Mouse (Mus musculus): ENCODE results near the gene Gm49450.

The Gm49450 gene

DNA sequence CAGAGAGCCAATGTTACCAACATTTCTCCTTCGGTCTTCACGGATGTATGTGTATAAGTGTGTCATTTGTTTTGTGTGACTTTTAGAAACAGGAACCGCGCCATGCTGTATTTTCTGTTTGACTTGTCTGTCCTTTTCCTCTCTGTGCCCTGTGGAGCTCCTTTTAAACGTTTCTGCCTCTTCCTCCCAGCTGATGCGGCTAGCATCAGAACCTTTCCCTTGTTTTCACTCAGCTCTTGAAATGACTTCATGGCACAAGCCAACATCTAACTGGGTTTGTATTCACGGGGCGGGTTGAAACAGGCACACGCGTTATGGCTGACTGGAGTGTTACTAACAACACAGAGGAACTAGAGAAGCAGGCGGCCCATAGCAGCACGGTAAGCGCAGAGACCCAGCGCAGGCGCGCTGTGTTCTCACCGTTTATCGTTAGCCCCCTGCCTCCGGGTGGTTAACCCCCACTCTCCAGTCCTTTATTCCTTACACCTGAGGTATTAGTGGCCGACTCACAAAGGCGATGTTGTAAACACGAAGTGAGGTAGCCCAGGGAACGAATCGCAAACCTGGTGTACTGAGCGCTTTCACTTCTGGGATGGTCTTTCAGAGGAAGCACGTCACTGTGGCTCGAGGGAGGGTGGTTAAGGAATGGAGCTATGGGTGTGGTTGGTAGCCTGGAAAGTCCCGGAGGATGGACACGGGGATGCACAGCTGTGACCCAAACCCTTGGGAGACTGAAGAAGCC lies 32.1 kb upstream of the Gm49450 start:
- DNase-seq, result peak; percentile 79

DNA sequence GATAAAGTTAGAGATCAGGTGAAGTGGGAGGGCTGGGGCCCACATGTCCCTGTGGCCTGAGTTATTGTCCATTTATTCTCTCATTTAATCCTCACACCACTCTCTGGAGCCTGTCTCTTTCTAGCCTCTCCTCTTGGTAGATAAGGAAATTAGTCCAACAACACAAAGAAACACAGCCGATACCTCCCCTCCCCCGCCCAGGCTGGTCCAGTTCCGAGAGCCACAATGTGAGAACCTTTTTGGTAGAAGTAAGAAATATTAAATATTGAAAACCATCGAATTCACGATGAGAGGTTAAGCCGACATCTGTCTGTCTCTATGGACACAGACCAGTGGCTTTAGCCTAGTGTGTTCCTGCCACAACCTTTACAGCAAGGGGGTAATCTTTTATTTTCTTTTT lies 31.3 kb upstream of the Gm49450 start:
- DNase-seq, result no peak

DNA sequence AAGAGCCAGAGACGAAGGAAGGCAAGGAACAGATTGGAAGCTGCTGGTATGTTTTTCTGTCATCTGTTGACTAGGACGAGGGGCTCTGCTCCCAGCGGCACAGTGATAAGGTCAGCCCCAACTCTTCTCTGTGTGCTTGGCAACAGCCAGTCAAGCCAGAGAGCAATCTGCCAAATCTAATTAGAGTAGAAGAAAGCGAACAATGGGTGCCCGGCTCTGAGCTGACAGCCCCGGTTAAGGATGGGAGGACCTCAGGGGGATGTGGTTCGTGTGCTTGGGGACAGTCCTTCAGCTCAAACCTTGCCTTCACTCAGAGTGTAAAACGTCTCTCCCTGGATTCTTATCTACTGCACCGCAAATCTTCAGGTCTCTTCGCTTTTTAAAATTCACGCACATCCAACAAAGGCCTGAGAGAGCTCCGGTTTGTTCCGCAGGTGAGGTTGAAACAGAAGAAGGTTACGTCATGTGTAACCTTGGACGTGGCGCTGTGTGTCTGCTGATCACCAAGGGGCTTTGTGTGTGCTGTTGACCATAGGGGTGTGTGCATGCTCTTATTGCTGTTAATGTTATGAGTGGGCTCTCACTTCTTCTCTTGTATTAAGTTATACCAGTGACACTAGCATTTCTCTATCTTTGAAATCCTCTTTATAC lies 30.2 kb upstream of the Gm49450 start:
- no peak for DNase-seq

DNA sequence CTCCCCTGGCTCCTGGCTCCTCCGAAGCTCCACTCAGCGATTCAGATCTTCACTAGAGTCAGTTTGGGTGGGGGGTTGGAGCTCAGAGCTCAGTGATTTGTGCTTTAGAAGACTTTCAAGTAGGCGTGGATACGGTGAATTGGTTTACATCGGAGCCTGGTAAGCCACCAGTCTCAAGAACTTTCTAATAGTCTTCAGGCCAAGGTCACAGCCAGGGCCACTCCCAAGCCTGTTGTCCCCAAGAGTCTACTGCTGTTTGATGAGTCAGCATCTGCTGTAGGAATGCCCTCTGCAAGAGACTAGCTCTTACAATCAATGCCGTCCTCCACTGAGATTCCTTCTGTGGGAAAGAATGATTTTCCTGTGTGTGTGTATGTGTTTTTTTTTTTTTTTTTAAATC lies 28.7 kb upstream of the Gm49450 start:
- DNase-seq, result no peak

DNA sequence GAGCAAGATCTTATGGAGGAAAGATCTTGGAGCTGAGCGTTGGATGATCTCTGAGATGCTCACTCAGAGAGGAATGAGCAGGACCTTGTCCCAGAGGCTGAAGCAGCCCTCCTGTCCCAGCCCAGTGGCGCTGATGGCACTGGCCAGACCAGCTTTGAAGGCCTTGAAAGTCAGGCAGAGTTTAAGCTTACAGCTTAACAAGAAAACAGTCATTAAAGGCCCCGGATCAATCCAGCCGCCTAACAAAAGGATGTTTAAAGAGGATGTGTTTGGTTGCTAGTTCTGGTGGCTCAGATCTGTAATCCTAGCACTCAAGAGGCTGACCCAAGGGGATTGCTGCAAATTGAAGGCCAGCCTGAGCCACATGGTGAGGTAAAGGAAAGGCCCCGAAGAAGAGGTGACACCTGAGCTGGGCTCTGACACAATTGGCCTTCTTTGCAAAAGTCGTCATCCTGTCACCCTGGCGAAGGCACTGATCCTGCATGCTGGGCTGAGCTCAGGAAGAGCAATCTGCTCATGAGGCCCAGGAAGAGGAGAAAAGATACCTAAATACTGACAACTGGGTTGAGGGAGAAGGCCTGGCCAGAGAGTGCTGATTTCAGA lies 26.8 kb upstream of the Gm49450 start:
- no peak for DNase-seq

DNA sequence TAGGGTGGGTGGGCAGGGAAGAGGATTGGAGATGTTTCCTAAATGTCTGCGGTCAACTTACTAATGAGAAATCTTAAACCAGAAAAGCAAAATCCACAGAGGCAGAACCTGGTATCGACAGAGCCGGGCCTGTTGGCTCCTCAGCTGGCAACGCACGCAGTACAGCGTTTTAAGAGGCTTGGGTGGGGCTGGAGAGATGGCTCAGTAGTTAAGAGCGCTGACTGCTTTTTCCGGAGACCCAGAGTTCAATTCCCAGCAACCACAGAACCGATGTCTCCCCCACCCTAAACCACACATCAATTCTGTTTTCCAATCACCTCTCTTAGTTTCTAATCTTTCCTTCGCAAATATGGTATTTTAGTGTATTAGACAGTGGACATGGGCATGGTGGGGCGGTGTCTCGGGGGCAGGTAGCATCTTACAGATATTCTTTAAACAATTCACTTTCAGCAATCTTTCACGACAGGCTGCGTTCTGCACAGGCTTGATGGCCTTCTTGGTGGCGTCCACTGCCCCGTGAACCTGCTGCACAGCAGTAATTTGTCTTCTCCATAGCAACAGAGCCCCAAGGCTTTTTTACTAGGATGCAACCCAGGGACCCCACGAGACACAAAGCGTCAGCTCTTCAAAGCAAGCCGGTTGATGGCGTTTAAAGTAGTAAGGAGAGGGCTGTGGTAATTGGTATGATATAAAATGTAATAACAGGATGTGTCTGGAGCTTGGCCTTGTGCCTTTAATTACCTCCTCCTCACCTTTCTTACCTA lies 25.2 kb upstream of the Gm49450 start:
- no peak for DNase-seq

DNA sequence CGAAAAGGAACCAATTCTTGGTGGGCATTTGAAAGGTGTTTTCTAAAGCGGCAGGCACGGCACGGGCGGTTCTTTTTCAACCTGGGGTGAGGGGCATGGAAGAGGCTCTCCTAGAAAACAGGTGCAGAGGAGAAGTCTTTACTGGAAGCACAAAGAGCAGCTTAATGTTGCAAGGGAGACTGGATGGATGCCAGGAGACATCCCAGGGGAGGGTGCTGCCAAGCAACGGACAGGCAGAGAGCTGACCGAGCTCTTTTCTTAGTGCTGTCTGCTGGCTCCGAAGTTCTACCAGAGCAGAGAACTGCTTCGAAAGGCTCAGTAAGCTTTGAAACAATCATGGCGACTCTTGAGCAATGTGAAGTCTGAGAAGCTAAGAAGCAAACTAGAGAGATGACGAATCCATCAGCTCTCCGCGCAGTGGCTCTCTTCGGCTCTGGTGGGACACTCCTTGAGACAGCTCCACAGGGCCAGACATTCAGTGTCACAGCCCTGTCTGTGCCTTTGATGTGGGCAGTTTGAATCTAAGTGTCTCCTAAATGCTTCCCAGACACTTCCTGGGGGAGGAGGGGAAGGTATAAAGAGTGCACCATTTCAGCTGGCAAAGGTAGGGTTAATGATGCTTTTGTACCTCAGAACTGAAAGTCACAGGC lies 24.5 kb upstream of the Gm49450 start:
- DNase-seq, result peak; percentile 80

DNA sequence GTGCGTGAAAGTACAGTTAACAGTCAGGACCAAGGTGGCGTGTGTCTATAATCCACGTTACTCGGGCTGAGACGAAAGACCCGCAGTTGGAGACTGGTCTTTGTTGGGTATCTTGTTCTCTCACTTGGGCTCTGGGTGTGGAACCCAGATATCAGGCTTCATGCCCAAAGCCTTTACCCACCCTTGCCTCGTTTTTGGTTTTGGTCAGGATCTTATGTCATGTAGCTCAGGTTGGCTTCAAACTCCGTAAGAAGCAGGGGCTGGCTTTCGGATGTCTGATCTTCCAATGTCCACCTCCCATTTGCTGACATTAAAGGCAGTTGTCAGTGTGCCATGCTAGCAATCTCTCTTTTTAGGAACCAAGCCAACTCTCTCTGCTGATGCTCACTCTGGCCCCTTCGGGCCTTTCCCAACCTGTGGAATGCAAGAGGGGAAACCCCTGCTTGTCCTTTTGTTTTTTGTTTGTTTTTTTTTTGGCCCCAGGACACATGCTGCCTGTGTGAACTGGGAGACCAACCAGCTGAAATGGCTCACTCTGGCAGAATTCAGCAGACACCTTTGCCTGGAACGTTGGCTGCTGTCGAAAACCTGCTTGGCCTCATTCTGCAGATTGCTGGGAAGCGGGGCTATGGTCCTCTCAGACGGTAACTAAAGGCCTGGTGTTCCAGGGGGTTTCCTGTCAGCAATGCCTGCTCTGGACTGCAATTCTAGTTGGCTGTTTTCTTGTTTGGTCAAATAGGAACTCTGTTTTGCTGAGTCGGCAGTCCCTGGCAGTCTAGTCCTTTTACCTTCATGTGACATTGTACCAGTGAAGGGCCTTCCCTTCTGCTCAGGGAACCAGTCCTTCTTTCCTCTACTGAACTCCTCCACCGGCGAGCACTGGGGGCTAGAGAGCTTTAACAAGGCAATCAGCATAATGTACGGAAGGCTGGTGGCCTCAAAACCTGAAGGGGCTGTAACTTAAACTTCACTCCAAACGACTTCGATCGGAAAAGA lies 23.7 kb upstream of the Gm49450 start:
- peak; percentile 71 for DNase-seq

DNA sequence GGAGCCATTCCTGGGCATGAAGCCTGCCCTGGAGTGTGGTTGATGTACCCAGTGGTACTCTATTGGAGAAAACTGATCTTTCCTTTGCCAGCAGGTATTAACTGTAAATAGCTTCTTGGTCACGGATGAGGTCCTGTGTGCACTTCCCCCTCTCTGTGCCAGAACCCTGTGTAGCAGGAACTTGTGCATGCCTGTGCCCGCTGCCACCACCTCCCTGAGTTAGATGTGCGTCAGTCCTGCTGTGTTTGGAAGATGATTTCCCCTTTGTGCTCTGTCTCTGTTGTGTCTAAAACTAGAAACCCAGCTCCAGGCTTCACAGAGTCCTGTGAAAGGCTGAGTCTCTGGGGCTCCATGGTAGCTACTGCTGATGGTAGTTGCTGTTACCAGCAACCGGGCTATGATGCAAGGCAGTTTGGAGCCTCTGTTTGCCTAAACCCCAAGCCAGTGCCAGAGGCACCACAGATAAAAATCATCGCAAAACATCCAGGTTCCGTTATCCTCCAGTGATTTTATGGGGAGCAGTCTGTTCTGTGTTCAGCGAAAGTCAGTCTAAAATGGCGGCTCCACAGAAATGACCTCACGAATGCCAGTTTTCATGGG lies 19.8 kb upstream of the Gm49450 start:
- peak; percentile 52 for DNase-seq

DNA sequence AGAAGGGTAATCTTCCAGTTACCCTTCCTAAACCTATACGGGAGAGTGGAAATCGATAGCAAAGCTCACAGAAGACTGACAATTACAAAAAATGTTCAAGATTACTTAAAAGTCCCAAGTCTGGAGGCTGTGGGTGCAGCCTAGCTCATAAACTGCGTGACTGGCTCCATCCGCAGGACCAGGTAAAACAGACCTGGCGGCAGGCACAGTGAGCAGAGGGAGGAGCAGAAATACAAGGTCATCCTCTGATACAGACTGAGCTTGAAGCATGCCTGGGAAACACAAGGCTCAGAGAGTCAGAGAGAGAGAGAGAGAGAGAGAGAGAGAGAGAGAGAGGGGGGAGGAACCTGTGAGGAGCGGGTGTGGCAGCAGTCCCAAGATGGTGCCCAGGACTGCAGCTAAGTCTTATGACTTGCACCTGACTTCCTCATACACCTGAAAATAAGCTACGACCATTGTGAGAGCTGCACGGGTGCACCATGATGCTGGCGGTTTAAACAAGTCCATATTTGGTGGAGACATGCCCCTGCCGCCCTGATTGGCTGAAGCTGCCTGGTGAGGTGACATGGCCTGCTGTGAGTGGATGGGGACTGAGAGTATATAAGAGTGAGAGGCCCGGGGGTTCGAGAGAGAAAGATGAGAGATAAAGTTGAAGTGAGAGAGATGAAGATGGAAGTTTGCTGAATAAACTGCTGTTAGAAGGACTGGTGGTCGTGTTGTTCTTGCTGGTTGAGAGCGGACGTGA lies 18.4 kb upstream of the Gm49450 start:
- peak; percentile 76 for DNase-seq

DNA sequence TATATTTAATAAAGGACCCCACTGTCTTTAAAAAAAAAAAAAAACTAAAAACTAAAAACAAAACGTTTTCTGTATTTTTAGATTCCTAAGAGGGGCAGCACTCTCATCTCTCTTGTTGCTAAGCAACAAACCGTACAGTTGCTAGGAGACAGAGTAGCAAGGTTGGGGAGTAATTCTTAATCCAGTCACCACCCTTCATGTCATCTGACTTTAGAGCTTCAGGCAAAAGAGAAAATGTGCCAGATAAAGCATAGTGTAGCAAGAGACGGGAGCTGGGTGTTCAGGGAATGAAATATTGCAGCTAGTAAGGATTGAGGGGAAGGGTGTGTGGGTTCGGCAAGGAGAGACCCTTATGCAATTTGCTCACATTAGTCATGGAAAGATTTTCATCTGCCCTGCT lies 17.8 kb upstream of the Gm49450 start:
- DNase-seq, result peak; percentile 88

DNA sequence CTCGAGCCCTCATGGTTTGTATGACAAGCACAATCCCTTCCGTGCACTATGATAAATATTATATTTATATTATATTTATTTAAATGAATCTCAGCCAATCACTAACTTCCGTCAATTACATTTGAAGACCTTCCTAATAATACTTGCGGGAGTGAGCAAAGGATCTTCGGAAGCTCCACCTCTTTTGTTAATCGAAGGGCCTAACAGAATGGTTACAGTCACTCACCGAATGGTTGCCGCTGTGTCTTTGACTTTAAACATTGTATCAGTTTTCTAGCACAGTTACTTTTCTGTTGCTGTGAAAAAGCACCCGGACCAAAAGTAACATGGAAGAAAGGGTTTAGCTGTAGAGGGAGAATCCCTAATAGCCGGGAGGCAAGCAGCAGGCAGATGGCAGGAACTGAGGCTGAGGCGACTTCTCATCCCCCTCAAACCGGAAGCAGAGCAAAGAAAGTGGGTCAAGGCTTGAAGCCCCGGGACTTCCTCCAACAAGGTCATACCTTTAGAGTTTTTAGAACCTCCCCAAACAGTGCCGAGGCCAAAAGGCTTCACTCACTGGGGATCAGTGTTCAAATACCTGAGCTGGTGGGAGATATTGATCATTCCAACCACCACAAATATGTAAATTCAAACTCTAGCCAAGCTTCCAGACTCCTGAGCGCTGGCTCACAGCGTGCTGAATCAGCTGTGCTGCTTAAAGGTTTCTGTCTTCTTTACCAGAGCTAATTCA lies 16.2 kb upstream of the Gm49450 start:
- DNase-seq, result no peak

DNA sequence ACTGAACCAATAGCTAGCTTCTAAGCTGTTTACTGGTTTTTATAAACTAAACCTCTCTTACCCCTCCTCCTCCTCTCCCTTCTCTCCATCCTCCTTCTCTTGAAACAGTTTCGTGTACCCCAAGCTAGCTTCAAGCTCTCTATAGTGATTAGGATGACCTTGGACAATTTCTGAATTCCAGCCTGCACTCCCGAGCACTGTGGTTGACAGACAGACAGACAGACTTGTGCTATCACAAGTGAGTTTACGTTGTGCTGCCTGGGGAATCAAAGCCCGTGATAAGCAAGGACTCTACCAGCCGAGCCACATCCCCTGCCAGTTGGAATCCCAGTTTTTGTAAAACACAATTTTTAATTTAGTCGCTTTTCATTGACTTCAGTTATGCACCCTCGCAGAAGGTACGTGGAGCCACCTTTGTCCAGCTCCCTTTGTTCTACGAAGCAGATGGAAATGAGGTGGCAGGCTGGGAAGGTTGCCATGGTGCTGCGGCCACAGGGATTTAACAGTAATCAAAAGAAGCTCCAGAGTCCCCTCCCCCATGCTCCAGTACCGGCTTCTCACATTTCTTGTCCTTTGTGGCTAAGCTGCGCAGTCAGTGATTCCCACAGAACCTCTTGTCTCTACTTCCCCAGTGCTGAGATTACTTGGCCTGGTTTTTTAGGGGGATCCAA lies 15.5 kb upstream of the Gm49450 start:
- DNase-seq, result peak; percentile 64

DNA sequence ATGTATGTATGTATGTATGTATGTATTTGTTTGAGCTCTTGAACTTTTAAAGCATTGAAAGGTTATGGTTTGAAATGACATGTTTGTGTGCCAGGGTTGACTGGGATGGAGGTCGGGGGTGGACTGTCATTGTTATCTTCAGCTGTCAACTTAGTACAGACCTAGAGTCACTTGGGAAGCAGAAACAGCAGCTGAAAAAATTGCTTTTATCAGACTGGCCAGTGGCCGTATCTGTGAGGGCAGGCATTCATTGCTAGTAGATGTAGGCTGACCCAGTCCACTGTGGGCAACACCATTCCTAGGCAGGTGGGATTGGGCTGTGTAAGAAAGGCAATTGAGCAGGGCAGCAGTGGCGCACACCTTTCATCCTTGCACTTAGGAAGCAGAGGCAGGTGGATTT lies 6.2 kb upstream of the Gm49450 start:
- no peak for DNase-seq

DNA sequence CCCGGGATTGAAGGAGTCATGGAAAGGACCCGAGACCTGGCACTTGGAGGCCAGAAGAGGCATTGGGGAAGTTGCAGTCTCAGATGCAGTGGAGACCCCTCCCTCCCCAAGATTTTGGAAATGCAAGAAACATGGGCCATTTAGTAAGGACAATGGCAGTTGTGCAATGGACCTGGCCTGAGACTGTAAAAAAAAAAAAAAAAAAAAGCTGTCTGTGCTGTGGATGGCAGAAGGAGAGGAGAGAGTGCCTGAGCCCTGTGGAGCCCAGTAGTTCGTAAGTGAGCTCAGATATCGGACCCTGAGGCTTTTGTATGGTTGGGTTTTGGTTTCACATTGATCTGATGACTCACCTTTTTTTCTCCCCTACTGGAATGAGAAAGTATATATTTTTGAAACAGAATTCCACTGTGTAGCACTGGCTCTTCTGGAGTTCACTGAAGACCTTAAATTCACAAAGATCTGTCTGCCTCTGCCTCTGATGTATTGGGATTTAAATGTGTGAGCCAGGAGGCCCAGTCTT lies 5.6 kb upstream of the Gm49450 start:
- DNase-seq, result no peak

DNA sequence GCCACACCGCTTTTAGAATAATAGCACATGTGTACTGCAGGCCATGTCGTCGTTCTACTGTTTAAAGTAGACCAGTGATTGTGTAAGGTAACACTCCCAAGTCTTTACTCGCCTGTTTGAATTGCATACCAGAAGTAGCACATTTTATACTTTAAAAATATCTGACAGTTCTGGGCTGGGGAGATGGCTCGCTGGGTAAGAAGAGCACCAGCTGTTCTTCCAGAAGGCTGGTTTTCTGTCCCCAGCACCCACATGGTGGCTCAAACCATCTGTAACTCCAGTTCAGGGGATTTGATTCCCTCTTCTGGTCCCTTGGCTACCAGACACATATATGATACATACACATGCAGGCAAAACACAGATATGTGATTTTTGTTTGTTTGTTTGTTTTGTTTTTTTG lies 4.1 kb upstream of the Gm49450 start:
- DNase-seq, result no peak

DNA sequence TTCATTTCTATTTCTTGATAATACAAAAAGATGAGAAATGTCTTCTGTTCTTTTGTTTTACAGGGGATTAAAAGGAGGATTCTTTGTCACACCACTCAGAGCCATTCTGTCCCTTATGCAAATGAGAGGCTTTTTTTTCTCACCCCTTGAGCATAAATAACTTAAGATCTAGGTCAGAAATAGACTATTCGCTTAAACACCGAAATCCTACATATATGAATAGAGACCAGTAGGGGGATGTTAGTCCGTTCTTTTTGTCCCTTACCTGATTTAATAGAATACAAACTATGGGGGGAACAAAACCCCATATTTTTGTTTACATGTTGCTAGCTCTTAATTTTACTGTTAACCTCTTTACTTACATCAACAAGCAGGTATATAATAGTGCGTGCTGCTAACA lies 2.6 kb upstream of the Gm49450 start:
- DNase-seq, result no peak

DNA sequence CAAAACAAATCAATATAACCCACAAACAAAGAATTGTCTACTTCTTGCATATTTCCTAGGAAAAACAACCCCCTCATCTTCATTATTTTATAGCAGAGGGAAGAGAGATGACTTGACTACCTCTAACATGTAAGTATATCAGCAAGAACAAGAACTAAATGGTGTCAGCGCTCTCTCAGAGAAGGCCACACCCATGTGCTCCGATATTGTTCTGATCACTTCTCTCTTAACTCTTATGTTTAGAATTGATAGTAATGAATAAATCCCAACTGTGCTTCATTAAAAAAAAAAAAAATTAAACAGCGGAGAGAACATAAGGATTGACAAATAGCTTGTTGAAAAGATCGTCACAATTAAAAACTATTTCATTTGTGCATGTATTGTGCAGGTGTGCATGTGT lies 2.0 kb upstream of the Gm49450 start:
- no peak for DNase-seq

Measured in layer of hippocampus, adult 9-11 months (tissue).